Mouse (Mus musculus) spleen, adult 2 months (tissue): Measurements from ENCODE around the gene Dync1i1.

Source experiments
- CTCF ChIP-seq: fragments of 200-500 bp; IDR thresholded peaks from 2 replicates; pipeline ENCODE4 v1.5.1; 2011; ENCODE audit warnings: mild to moderate bottlenecking, inconsistent platforms; ENCODE audit not compliant: insufficient read depth, insufficient read length, insufficient replicate concordance; ENCODE audit errors: extremely low read depth
- POLR2A ChIP-seq: fragments of 200-500 bp; IDR thresholded peaks from 2 replicates; pipeline ENCODE4 v1.6.1; 2011; ENCODE audit warnings: low read depth, low read length, inconsistent platforms

DNA sequence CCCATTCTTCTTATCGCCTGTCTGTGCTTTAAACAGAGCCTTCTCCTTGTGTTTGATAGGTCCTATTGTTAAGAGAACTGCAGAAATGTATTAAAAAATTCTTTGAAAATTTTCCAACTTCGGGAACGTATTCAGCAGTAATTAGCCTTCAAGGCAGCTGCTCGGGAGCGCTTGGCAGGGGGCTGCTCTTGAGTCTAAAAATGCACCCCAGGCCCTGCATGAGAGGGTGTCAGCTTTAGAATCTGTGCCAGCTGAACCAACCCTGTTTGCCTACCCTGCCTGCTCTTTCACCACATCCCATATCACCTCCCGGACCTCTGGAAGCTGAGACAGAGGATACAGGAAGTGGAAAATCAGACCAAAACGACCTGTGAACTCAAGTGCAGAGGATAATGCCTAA lies 267.6 kb downstream of the Dync1i1 start:
- TF ChIP-seq CTCF (no peak), POLR2A (no peak)
